Mouse (Mus musculus): Measurements from ENCODE around the gene Selenof.

- no peak for TF ChIP-seq TCF12 (IDR thresholded peaks at IDR 0.05; ENCODE audit: insufficient read depth, poor library complexity, severe bottlenecking)
- no peak for TF ChIP-seq USF1 (IDR thresholded peaks at IDR 0.05; ENCODE audit: low read depth)
- TF ChIP-seq POLR2A (IDR thresholded peaks at IDR 0.05; ENCODE audit: insufficient read length, low read depth) = no peak
- no peak for TF ChIP-seq E2F4 (IDR thresholded peaks at IDR 0.05; ENCODE audit: insufficient read depth)
- no peak for TF ChIP-seq REST (IDR thresholded peaks at IDR 0.05; ENCODE audit: insufficient read depth, insufficient read length)
- no peak for TF ChIP-seq MAX (IDR thresholded peaks at IDR 0.05; ENCODE audit: low read depth)
These were observed 55.6 kb downstream of the Selenof start for GRCm38 (mm10) chr3:144625691-144626090.
